Mouse (Mus musculus): ENCODE results near the gene Rpl19. TPM values are rescaled to one million over a fixed set of nuclear protein-coding genes. Genes with fewer than 3 reads are reported as not detected.

Rpl19 gene
- polyA plus RNA-seq, 2 experiments: 1,199 to 1,869 TPM

DNA sequence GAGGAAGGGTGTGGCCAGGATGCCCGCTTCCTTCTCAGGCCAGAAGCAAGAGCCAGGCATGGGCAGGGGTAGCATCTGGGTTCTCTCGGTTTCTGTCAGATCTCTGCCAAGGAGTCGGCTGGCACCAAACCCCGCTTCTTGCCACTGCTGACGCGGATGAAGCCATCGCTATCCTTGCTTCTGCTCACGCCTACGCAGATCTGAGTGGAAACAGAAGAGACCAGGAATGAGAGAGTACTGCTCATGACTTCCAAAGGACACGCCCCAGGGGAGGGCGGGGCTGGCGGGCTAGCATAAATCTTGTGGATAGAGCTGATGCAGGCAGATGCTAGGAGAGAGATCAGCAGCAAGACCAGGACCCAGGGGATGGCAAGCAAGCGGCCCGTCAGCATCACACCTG lies 11.4 kb downstream of the Rpl19 start:
- H3K9me3 ChIP-seq (ENCODE audit: control insufficient read depth, low read length): no peaks in the 10 kb centered on the region
- ATAC-seq (ENCODE audit: low FRiP score, low read depth) (no peak), DNase-seq (ENCODE audit: low spot score) (no peak)
- no peak overlapping the region for H3K9ac ChIP-seq (ENCODE audit: low read depth, low read length, severe bottlenecking)
- peaks cover 26% of the 10 kb centered on the region; the same call in 1 of the 2 replicates for H3K27me3 ChIP-seq (ENCODE audit: control insufficient read depth, insufficient read depth, low read length)
- H3K4me2 ChIP-seq (replicated peaks; ENCODE audit: low read depth, low read length, severe bottlenecking): no peak overlapping the region
- no peak overlapping the region for H3K4me3 ChIP-seq (replicated peaks; ENCODE audit: low read length)
- no peak overlapping the region for H3K27ac ChIP-seq (replicated peaks; ENCODE audit: low read depth, low read length)
- no peaks in the 10 kb centered on the region for H3K36me3 ChIP-seq (ENCODE audit: control insufficient read depth, insufficient read depth, low read length)
- peaks cover 13% of the 10 kb centered on the region for H3K4me1 ChIP-seq (ENCODE audit: control insufficient read depth, insufficient read depth, low read length)
- 64% methylated on average over 14 of the region's 14 CpGs for WGBS
- TF ChIP-seq POLR2A (IDR thresholded peaks at IDR 0.05; ENCODE audit: borderline replicate concordance, extremely low read depth, insufficient read depth, insufficient read length): no peak

GRCm38 (mm10) chr11:98040975-98041374 lies 14.5 kb downstream of the Rpl19 start:
- ATAC-seq (ENCODE audit: low FRiP score, low read depth) (no peak), DNase-seq (ENCODE audit: low spot score) (no peak)
- Histone ChIP-seq H3K27me3 (ENCODE audit: control insufficient read depth, insufficient read depth, low read length) (peaks cover 13% of the 10 kb centered on the region; the same call in 1 of the 2 replicates), H3K9me3 (ENCODE audit: control insufficient read depth, low read length) (no peaks in the 10 kb centered on the region), H3K4me2 (replicated peaks; ENCODE audit: low read depth, low read length, severe bottlenecking) (no peak overlapping the region), H3K4me1 (ENCODE audit: control insufficient read depth, insufficient read depth, low read length) (no peaks in the 10 kb centered on the region), H3K36me3 (ENCODE audit: control insufficient read depth, insufficient read depth, low read length) (no peaks in the 10 kb centered on the region), H3K27ac (replicated peaks; ENCODE audit: low read depth, low read length) (no peak overlapping the region), H3K9ac (ENCODE audit: low read depth, low read length, severe bottlenecking) (no peak overlapping the region), H3K4me3 (replicated peaks; ENCODE audit: low read length) (no peak overlapping the region)
- 66% methylated on average over 8 of the region's 8 CpGs for WGBS
- TF ChIP-seq POLR2A (IDR thresholded peaks at IDR 0.05; ENCODE audit: borderline replicate concordance, extremely low read depth, insufficient read depth, insufficient read length): no peak

DNA sequence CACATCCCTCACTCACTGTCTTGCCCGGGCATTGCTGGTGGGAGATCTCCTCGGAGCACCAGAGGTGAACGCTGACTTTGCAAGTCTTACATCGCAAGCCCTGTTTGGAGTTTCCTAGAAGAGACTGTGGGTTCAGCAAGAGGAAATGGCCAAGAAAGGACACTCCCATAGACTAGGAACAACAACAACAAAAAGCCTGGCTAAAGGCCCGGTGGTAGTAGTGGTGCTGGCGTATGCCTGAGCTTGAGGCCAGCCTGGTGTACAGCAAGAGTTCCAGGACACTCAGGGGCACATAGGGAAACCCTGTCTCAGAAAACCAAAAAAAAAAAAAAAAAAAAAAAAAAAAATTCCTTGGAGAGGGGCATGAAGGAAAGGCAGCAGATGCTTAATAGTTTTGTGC lies 16.2 kb downstream of the Rpl19 start:
- H3K4me3 ChIP-seq (replicated peaks; ENCODE audit: low read length): no peak overlapping the region
- H3K27ac ChIP-seq (replicated peaks; ENCODE audit: low read depth, low read length): no peak overlapping the region
- H3K4me2 ChIP-seq (replicated peaks; ENCODE audit: low read depth, low read length, severe bottlenecking): no peak overlapping the region
- H3K36me3 ChIP-seq (ENCODE audit: control insufficient read depth, insufficient read depth, low read length): no peaks in the 10 kb centered on the region
- 88% methylated on average over 6 of the region's 6 CpGs for WGBS
- no peaks in the 10 kb centered on the region for H3K4me1 ChIP-seq (ENCODE audit: control insufficient read depth, insufficient read depth, low read length)
- peaks cover 4% of the 10 kb centered on the region; the same call in 1 of the 2 replicates for H3K27me3 ChIP-seq (ENCODE audit: control insufficient read depth, insufficient read depth, low read length)
- DNase-seq (ENCODE audit: low spot score) (no peak), ATAC-seq (ENCODE audit: low FRiP score, low read depth) (no peak)
- H3K9ac ChIP-seq (ENCODE audit: low read depth, low read length, severe bottlenecking): no peak overlapping the region
- H3K9me3 ChIP-seq (ENCODE audit: control insufficient read depth, low read length): no peaks in the 10 kb centered on the region
- no peak for TF ChIP-seq POLR2A (IDR thresholded peaks at IDR 0.05; ENCODE audit: borderline replicate concordance, extremely low read depth, insufficient read depth, insufficient read length)

DNA sequence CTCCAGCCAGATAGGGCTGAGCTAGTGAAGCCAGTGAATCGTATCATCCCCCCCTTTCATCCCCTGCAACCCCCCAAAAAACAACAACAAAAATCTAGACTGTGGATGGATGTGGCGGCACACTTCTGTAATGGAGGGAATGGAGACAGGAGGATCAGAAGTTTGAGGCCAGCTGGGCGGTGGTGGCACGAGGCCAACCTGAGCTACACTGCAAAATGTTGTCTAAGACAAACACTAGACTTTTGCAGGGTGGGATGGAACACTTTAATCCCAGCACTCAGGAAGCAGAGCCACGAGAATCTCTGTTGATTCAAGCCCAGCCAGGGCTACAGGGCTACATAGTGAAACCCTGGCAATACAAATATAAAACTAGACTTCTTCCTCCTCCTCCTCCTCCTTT lies 17.6 kb downstream of the Rpl19 start:
- no peaks in the 10 kb centered on the region for H3K4me1 ChIP-seq (ENCODE audit: control insufficient read depth, insufficient read depth, low read length)
- no peak overlapping the region for H3K4me2 ChIP-seq (replicated peaks; ENCODE audit: low read depth, low read length, severe bottlenecking)
- no peak overlapping the region for H3K9ac ChIP-seq (ENCODE audit: low read depth, low read length, severe bottlenecking)
- H3K27ac ChIP-seq (replicated peaks; ENCODE audit: low read depth, low read length): no peak overlapping the region
- 65% methylated on average over 5 of the region's 5 CpGs for WGBS
- H3K9me3 ChIP-seq (ENCODE audit: control insufficient read depth, low read length): no peaks in the 10 kb centered on the region
- ATAC-seq (ENCODE audit: low FRiP score, low read depth) (no peak), DNase-seq (ENCODE audit: low spot score) (no peak)
- no peaks in the 10 kb centered on the region for H3K36me3 ChIP-seq (ENCODE audit: control insufficient read depth, insufficient read depth, low read length)
- TF ChIP-seq POLR2A (IDR thresholded peaks at IDR 0.05; ENCODE audit: borderline replicate concordance, extremely low read depth, insufficient read depth, insufficient read length): no peak
- H3K27me3 ChIP-seq (ENCODE audit: control insufficient read depth, insufficient read depth, low read length): no peaks in the 10 kb centered on the region
- H3K4me3 ChIP-seq (replicated peaks; ENCODE audit: low read length): no peak overlapping the region

DNA sequence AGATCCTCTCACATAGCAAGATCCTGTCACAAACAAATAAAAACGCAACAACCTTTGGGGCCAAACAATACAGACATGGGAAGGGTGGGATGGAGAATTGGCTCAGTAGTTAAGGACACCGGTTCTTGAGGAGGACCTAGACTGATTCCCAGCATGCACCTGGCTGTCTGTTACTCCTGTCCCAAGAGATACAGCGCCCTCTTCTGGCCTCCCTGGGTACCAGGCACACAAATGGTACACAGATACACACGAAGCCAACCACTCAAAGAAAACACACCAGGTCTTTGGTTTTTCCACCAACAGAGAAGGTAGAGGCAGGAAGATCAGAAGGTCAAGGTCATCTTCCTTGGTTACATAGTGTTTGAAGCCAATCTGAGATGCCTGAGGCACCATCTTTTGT lies 19.1 kb downstream of the Rpl19 start:
- TF ChIP-seq POLR2A (IDR thresholded peaks at IDR 0.05; ENCODE audit: borderline replicate concordance, extremely low read depth, insufficient read depth, insufficient read length): no peak
- Histone ChIP-seq H3K4me1 (ENCODE audit: control insufficient read depth, insufficient read depth, low read length) (no peaks in the 10 kb centered on the region), H3K27me3 (ENCODE audit: control insufficient read depth, insufficient read depth, low read length) (peaks cover 8% of the 10 kb centered on the region), H3K27ac (replicated peaks; ENCODE audit: low read depth, low read length) (no peak overlapping the region), H3K4me2 (replicated peaks; ENCODE audit: low read depth, low read length, severe bottlenecking) (no peak overlapping the region), H3K4me3 (replicated peaks; ENCODE audit: low read length) (no peak overlapping the region), H3K9me3 (ENCODE audit: control insufficient read depth, low read length) (no peaks in the 10 kb centered on the region), H3K9ac (ENCODE audit: low read depth, low read length, severe bottlenecking) (no peak overlapping the region), H3K36me3 (ENCODE audit: control insufficient read depth, insufficient read depth, low read length) (no peaks in the 10 kb centered on the region)
- ATAC-seq (ENCODE audit: low FRiP score, low read depth) (no peak), DNase-seq (ENCODE audit: low spot score) (no peak)
- WGBS: 70% methylated on average over 4 of the region's 4 CpGs

- no peak overlapping the region for H3K27ac ChIP-seq (replicated peaks; ENCODE audit: low read depth, low read length)
- no peaks in the 10 kb centered on the region for H3K9me3 ChIP-seq (ENCODE audit: control insufficient read depth, low read length)
- H3K4me1 ChIP-seq (ENCODE audit: control insufficient read depth, insufficient read depth, low read length): no peaks in the 10 kb centered on the region
- no peak for ATAC-seq (ENCODE audit: low FRiP score, low read depth)
- peaks cover 17% of the 10 kb centered on the region for H3K27me3 ChIP-seq (ENCODE audit: control insufficient read depth, insufficient read depth, low read length)
- 78% methylated on average over 1 of the region's 1 CpGs for WGBS
- DNase-seq (ENCODE audit: low spot score): no peak
- H3K9ac ChIP-seq (ENCODE audit: low read depth, low read length, severe bottlenecking): no peak overlapping the region
- no peak for TF ChIP-seq POLR2A (IDR thresholded peaks at IDR 0.05; ENCODE audit: borderline replicate concordance, extremely low read depth, insufficient read depth, insufficient read length)
- no peak overlapping the region for H3K4me2 ChIP-seq (replicated peaks; ENCODE audit: low read depth, low read length, severe bottlenecking)
- H3K36me3 ChIP-seq (ENCODE audit: control insufficient read depth, insufficient read depth, low read length): no peaks in the 10 kb centered on the region
- H3K4me3 ChIP-seq (replicated peaks; ENCODE audit: low read length): no peak overlapping the region
Observed at GRCm38 (mm10) chr11:98046466-98046865, 20.0 kb downstream of the Rpl19 start.

All from limb, embryonic 14.5 days (tissue).